Mouse (Mus musculus) embryonic facial prominence, embryonic 13.5 days (tissue): Measurements from ENCODE around the gene Rnf141. TPM values are rescaled to one million over a fixed set of nuclear protein-coding genes. Genes with fewer than 3 reads are reported as not detected.

Experiments used
- ATAC-seq: fragments of 200-750 bp; cut with Nextera tagmentation; 2 replicates; pipeline ENCODE4 v1.8.0; 2017; ENCODE audit warnings: low read depth; ENCODE audit not compliant: insufficient number of reproducible peaks, insufficient read depth, low FRiP score, low TSS enrichment
- H3K27ac ChIP-seq: fragments of 300-500 bp; sonication (generic); 2 replicates; pipeline ENCODE4 v1.5.1; 2015; ENCODE audit warnings: moderate library complexity, mild to moderate bottlenecking, inconsistent platforms
- H3K27me3 ChIP-seq: fragments of 300-500 bp; sonication (generic); 2 replicates; pipeline ENCODE4 v1.6.1; 2015; ENCODE audit warnings: mild to moderate bottlenecking, inconsistent platforms
- H3K36me3 ChIP-seq: fragments of 300-500 bp; sonication (generic); 2 replicates; pipeline ENCODE4 v1.6.1; 2015; ENCODE audit warnings: mild to moderate bottlenecking, inconsistent platforms
- H3K4me1 ChIP-seq: fragments of 300-500 bp; sonication (generic); 2 replicates; pipeline ENCODE4 v1.6.1; 2015; ENCODE audit warnings: inconsistent platforms
- H3K4me2 ChIP-seq: fragments of 300-500 bp; sonication (generic); 2 replicates; pipeline ENCODE4 v1.6.1; 2015; ENCODE audit warnings: moderate library complexity, mild to moderate bottlenecking, inconsistent platforms
- H3K4me3 ChIP-seq: fragments of 300-500 bp; sonication (generic); 2 replicates; pipeline ENCODE4 v1.5.1; 2015; ENCODE audit warnings: mild to moderate bottlenecking, inconsistent platforms
- H3K9ac ChIP-seq: fragments of 300-500 bp; sonication (generic); 2 replicates; pipeline ENCODE4 v1.6.1; 2015; ENCODE audit warnings: mild to moderate bottlenecking, inconsistent platforms
- H3K9me3 ChIP-seq: fragments of 300-500 bp; sonication (generic); 2 replicates; pipeline ENCODE4 v1.6.1; 2016; ENCODE audit warnings: inconsistent platforms
- WGBS: fragments of 180-500 bp; shearing (Covaris S2); methylation state at CpG from one replicate; pipeline ENCODE4 v1.1.7; 2015; ENCODE audit warnings: mixed read lengths; 5-methylcytosine and 5-hydroxymethylcytosine counted together
- microRNA-seq: library from miRNA; unstranded; fragments of <30 nt; microRNA quantifications from one replicate; pipeline ENCODE4, GENCODE M21; 2016
- polyA plus RNA-seq: library from polyadenylated mRNA; unstranded; fragments of >200 nt; fragmentation: Nextera tagmentation; extraction: Ambion mirVana; gene quantifications from 2 replicates; pipeline ENCODE4 v1.2.1, GENCODE M21; 2015

The Rnf141 gene
- polyA plus RNA-seq, 1 experiment from 2014 or later: 16.9 TPM

GRCm38 (mm10) chr7:110753926-110754330 lies 90.3 kb downstream of the Rnf141 start:
- 20% methylated on average over 5 of the region's 5 CpGs for WGBS
- Histone ChIP-seq H3K27me3 (no peaks in the 10 kb centered on the region), H3K36me3 (no peaks in the 10 kb centered on the region), H3K27ac (no peak overlapping the region), H3K4me3 (no peak overlapping the region), H3K4me2 (no peak overlapping the region), H3K4me1 (peaks cover 10% of the 10 kb centered on the region), H3K9me3 (no peaks in the 10 kb centered on the region), H3K9ac (no peak overlapping the region)
- no peak for ATAC-seq

GRCm38 (mm10) chr7:110753310-110753709 lies 90.9 kb downstream of the Rnf141 start:
- Histone ChIP-seq H3K9ac (no peak overlapping the region), H3K4me2 (no peak overlapping the region), H3K4me3 (no peak overlapping the region), H3K36me3 (no peaks in the 10 kb centered on the region), H3K4me1 (peaks cover 10% of the 10 kb centered on the region), H3K27me3 (no peaks in the 10 kb centered on the region), H3K27ac (no peak overlapping the region), H3K9me3 (no peaks in the 10 kb centered on the region)
- WGBS: 79% methylated on average over 1 of the region's 1 CpGs
- no peak for ATAC-seq

DNA sequence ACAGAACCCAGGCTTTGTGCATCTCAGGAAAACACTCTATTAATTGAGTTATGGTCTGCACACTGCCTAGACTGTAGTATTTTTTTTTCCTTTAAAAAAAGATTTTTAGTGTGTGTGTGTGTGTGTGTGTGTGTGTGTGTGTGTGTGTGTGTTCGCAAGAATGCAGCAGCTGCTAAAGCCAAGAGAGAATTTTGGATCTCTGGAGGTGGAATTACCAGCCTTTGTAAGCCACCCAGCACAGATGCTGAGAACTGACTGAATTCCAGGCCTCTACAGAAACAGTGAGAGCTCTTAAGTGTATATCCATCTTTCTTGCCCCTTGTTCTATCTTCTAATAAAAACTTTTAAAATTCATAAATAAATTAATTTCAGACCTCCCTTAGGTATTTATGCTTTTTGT lies 92.6 kb downstream of the Rnf141 start:
- ATAC-seq: no peak
- H3K36me3 ChIP-seq: no peaks in the 10 kb centered on the region
- 69% methylated on average over 1 of the region's 1 CpGs for WGBS
- H3K4me1 ChIP-seq: peaks cover 6% of the 10 kb centered on the region
- no peak overlapping the region for H3K9ac ChIP-seq
- H3K4me2 ChIP-seq: no peak overlapping the region
- no peaks in the 10 kb centered on the region for H3K27me3 ChIP-seq
- H3K4me3 ChIP-seq: no peak overlapping the region
- H3K9me3 ChIP-seq: no peaks in the 10 kb centered on the region
- H3K27ac ChIP-seq: no peak overlapping the region

GRCm38 (mm10) chr7:110750834-110751233 lies 93.4 kb downstream of the Rnf141 start:
- Histone ChIP-seq H3K4me3 (no peak overlapping the region), H3K4me1 (peaks cover 6% of the 10 kb centered on the region), H3K9me3 (no peaks in the 10 kb centered on the region), H3K4me2 (no peak overlapping the region), H3K27me3 (no peaks in the 10 kb centered on the region), H3K9ac (no peak overlapping the region), H3K27ac (no peak overlapping the region), H3K36me3 (no peaks in the 10 kb centered on the region)
- WGBS: 53% methylated on average over 4 of the region's 4 CpGs
- no peak for ATAC-seq

Small RNAs within 50 kb of the gene (microRNA-seq; reads per million reads assigned to microRNA genes)
- not detected for gene Gm47282

Other genes starting within 250 kb of the Rnf141 start
- gene Sbf2, start 229.5 kb downstream of the Rnf141 start, polyA plus RNA-seq: 29.9 and 31.6 TPM in 2 replicates
- gene Adm, start 216.8 kb downstream of the Rnf141 start, polyA plus RNA-seq: 2.9 TPM in 2 replicates
- gene Ampd3, start 76.3 kb downstream of the Rnf141 start, polyA plus RNA-seq: 3.5 and 6.2 TPM in 2 replicates
- 2.8 and 5.2 TPM in 2 replicates for gene Lyve1, start 18.8 kb upstream of the Rnf141 start, polyA plus RNA-seq
- 0.18 and 0.44 TPM in 2 replicates for gene Mrvi1, start 138.0 kb upstream of the Rnf141 start, polyA plus RNA-seq
- gene Ctr9, start 184.5 kb upstream of the Rnf141 start, polyA plus RNA-seq: 82.4 and 88.9 TPM in 2 replicates
- 810 and 879 TPM in 2 replicates for gene Eif4g2, start 238.6 kb upstream of the Rnf141 start, polyA plus RNA-seq